Mouse (Mus musculus): ENCODE results near the gene Chst10. TPM values are rescaled to one million over a fixed set of nuclear protein-coding genes. Genes with fewer than 3 reads are reported as not detected.
A peak's percentile ranks its signal among the peaks of the same experiment; 100 is the strongest.

The Chst10 gene
- polyA plus RNA-seq, 1 experiment from 2014 or later: 4.9 TPM

DNA sequence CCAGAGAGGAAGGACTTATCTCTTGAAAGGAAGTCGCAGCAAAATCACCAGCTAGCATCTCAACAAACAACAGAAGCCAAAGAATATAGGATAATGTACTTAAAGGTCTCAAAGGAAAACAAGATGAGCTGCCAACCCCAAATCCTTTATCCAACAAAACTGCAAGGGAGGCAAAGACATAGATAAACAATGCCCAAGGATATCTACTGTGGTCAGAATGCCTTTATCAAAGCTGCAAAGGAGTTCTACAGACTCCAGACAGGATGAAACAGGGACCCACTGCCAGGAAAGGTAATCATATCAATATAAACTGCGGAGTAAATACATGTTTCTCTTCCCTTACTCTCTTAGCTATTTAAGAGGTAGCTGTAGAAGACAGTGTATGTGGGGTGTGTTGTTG lies 47.3 kb downstream of the Chst10 start:
- Histone ChIP-seq H3K9me3 (ENCODE audit: low read length) (no peaks in the 10 kb centered on the region), H3K4me2 (replicated peaks; ENCODE audit: low read depth, low read length) (no peak overlapping the region), H3K9ac (replicated peaks; ENCODE audit: low read length) (no peak overlapping the region), H3K4me1 (ENCODE audit: insufficient read depth, low read length) (no peaks in the 10 kb centered on the region), H3K27ac (ENCODE audit: low read length) (no peak overlapping the region), H3K36me3 (ENCODE audit: insufficient read depth, low read length) (no peaks in the 10 kb centered on the region), H3K4me3 (ENCODE audit: low read length) (no peak overlapping the region), H3K27me3 (ENCODE audit: insufficient read depth, low read length) (0 out of 2 replicates have a peak, but pooled peaks cover 2% of the 10 kb centered on the region)
- 92% methylated on average over 2 of the region's 2 CpGs for WGBS
- no peak for ATAC-seq (ENCODE audit: low FRiP score, low TSS enrichment)

DNA sequence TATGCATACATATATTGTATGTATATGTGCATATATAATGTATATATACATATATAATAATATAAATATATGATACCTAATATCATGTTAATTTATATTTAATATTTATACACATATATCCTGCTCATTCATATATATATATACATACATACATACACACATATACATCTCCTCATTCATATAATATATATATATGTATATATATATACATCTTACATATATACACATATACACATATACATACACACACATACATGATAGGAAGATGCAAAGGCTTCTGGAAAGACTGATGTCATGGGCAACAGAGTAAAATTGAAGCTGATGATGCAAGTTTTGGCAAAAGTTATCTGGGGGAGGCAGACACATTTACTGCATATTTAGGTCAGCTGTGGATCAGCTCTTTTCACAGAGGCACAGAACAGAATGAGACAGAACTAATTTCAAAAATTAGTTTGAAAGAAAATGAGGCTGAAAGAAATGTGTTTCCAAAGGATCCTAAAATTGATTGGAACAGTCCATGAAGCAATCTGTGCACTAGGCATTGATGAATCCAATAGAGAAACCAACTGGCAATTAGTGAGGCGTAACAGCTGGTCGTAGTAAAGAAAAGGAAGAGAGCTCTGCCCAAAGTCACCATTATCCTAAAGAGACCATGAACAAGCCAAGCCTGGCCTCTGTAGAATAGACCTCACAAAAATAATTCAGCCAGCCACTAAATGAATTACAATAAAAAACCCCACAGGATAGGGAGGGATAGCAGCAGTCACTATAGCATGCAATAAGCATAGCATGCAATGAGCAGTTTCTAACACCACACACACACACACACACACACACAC lies 49.3 kb downstream of the Chst10 start:
- Histone ChIP-seq H3K4me1 (ENCODE audit: insufficient read depth, low read length) (no peaks in the 10 kb centered on the region), H3K27ac (ENCODE audit: low read length) (no peak overlapping the region), H3K4me2 (replicated peaks; ENCODE audit: low read depth, low read length) (no peak overlapping the region), H3K4me3 (ENCODE audit: low read length) (no peak overlapping the region), H3K36me3 (ENCODE audit: insufficient read depth, low read length) (no peaks in the 10 kb centered on the region), H3K27me3 (ENCODE audit: insufficient read depth, low read length) (0 out of 2 replicates have a peak, but pooled peaks cover 2% of the 10 kb centered on the region), H3K9ac (replicated peaks; ENCODE audit: low read length) (no peak overlapping the region), H3K9me3 (ENCODE audit: low read length) (no peaks in the 10 kb centered on the region)
- WGBS: 63% methylated on average over 2 of the region's 2 CpGs
- ATAC-seq (ENCODE audit: low FRiP score, low TSS enrichment): no peak

DNA sequence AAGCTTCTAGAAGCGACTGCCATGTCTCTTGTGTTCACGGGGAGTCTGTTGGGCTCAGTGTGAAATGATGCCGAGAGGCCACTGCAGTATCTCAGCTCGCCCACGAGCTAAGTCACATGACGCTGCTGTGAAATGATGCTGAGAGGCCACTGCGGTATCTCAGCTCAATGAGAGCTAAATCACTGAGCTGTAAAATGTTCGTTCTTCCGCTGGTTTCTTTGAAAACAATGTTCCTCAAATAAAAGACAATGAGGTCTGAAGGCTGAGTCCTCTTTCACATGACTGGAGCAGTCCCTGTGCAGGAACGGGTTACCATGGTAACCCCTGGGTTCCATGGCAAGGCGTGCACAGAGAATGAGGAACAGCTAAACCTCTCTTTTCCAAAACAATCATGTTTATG lies 50.0 kb downstream of the Chst10 start:
- peak overlapping the region; percentile 14; the same call in 1 of the 2 replicates for H3K4me2 ChIP-seq (replicated peaks; ENCODE audit: low read depth, low read length)
- no peaks in the 10 kb centered on the region for H3K4me1 ChIP-seq (ENCODE audit: insufficient read depth, low read length)
- no peak overlapping the region for H3K4me3 ChIP-seq (ENCODE audit: low read length)
- 0 out of 2 replicates have a peak, but pooled peaks cover 2% of the 10 kb centered on the region for H3K27me3 ChIP-seq (ENCODE audit: insufficient read depth, low read length)
- ATAC-seq (ENCODE audit: low FRiP score, low TSS enrichment): no peak
- H3K9ac ChIP-seq (replicated peaks; ENCODE audit: low read length): no peak overlapping the region
- H3K36me3 ChIP-seq (ENCODE audit: insufficient read depth, low read length): no peaks in the 10 kb centered on the region
- no peaks in the 10 kb centered on the region for H3K9me3 ChIP-seq (ENCODE audit: low read length)
- 37% methylated on average over 11 of the region's 11 CpGs for WGBS
- H3K27ac ChIP-seq (ENCODE audit: low read length): no peak overlapping the region

DNA sequence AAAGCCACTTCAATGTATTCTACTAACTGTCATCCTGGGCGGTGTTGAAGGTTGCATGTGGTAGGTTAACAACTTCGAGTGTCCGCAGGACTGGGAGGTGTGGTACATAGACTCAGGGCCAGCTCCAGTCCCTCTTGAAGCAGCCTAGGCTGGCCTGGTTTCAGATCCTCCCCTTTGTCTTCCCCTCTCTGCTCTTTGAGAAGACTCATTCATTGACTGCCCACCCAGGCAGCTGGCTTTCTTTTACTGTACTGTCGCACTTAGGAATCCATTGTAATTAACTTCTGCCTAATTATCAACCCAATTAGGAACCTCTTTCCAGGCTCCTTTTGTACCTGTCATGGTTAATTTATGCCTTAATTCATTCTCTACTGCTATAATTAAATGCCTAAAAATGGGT lies 54.7 kb downstream of the Chst10 start:
- H3K9me3 ChIP-seq (ENCODE audit: low read length): no peaks in the 10 kb centered on the region
- ATAC-seq (ENCODE audit: low FRiP score, low TSS enrichment): no peak
- WGBS: 64% methylated on average over 4 of the region's 4 CpGs

DNA sequence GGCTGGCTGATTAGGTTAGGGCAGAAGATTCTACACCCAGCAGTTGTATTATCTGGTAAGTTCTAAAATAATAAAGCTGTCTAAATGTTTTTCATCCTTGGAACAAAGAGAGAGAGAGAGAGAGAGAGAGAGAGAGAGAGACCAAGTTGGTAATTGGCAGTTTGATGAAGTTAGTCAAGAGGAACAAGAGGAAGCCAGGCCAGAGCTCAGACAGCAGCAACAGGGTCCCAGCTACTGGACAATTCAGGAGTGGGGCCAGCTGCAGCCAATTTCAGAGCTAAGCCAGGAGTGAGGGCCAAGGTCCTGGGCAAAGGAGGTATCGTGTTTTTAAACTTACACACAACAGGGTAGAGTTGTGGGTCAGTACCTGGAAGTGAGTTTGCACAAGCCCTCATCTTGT lies 55.1 kb downstream of the Chst10 start:
- ATAC-seq (ENCODE audit: low FRiP score, low TSS enrichment): no peak
- no peaks in the 10 kb centered on the region for H3K4me1 ChIP-seq (ENCODE audit: insufficient read depth, low read length)
- no peaks in the 10 kb centered on the region for H3K36me3 ChIP-seq (ENCODE audit: insufficient read depth, low read length)
- peaks cover 7% of the 10 kb centered on the region; the same call in 1 of the 2 replicates for H3K27me3 ChIP-seq (ENCODE audit: insufficient read depth, low read length)
- no peak overlapping the region for H3K9ac ChIP-seq (replicated peaks; ENCODE audit: low read length)
- 84% methylated on average over 1 of the region's 1 CpGs for WGBS
- no peak overlapping the region for H3K4me2 ChIP-seq (replicated peaks; ENCODE audit: low read depth, low read length)
- H3K27ac ChIP-seq (ENCODE audit: low read length): no peak overlapping the region
- H3K4me3 ChIP-seq (ENCODE audit: low read length): no peak overlapping the region
- no peaks in the 10 kb centered on the region for H3K9me3 ChIP-seq (ENCODE audit: low read length)

More for the DNA sequence above, 54.7 kb downstream of the Chst10 start:
- 0 out of 2 replicates have a peak, but pooled peaks cover 3% of the 10 kb centered on the region for H3K27me3 ChIP-seq (ENCODE audit: insufficient read depth, low read length)
- H3K36me3 ChIP-seq (ENCODE audit: insufficient read depth, low read length): no peaks in the 10 kb centered on the region
- H3K4me3 ChIP-seq (ENCODE audit: low read length): no peak overlapping the region
- H3K27ac ChIP-seq (ENCODE audit: low read length): no peak overlapping the region
- no peaks in the 10 kb centered on the region for H3K4me1 ChIP-seq (ENCODE audit: insufficient read depth, low read length)
- H3K9ac ChIP-seq (replicated peaks; ENCODE audit: low read length): no peak overlapping the region
- H3K4me2 ChIP-seq (replicated peaks; ENCODE audit: low read depth, low read length): no peak overlapping the region

DNA sequence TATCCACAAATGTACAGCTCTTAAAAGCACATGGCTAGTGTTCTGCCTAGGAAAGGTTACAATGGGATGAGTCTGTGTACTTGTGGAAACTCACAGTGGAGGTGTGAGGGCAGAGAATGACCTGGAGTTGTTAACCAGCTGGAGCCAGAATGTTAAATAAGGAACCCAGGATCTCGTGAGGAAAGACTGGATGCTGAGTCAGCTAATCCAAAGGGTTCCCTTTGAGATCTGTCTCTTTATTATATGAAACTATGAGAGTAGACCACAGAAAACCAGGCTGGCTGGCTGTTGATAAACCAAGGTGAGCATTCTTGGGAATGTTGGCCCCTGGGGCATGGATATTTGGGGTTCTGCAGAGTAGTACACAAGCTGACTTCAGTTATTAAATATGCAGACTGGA lies 58.0 kb downstream of the Chst10 start:
- WGBS: 18% methylated on average over 1 of the region's 1 CpGs
- no peak overlapping the region for H3K27ac ChIP-seq (ENCODE audit: low read length)
- ATAC-seq (ENCODE audit: low FRiP score, low TSS enrichment): no peak
- no peak overlapping the region for H3K4me3 ChIP-seq (ENCODE audit: low read length)
- no peak overlapping the region for H3K4me2 ChIP-seq (replicated peaks; ENCODE audit: low read depth, low read length)
- H3K4me1 ChIP-seq (ENCODE audit: insufficient read depth, low read length): peaks cover 2% of the 10 kb centered on the region; the same call in 1 of the 2 replicates
- no peak overlapping the region for H3K9ac ChIP-seq (replicated peaks; ENCODE audit: low read length)
- no peaks in the 10 kb centered on the region for H3K36me3 ChIP-seq (ENCODE audit: insufficient read depth, low read length)
- peaks cover 27% of the 10 kb centered on the region for H3K27me3 ChIP-seq (ENCODE audit: insufficient read depth, low read length)
- no peaks in the 10 kb centered on the region for H3K9me3 ChIP-seq (ENCODE audit: low read length)

DNA sequence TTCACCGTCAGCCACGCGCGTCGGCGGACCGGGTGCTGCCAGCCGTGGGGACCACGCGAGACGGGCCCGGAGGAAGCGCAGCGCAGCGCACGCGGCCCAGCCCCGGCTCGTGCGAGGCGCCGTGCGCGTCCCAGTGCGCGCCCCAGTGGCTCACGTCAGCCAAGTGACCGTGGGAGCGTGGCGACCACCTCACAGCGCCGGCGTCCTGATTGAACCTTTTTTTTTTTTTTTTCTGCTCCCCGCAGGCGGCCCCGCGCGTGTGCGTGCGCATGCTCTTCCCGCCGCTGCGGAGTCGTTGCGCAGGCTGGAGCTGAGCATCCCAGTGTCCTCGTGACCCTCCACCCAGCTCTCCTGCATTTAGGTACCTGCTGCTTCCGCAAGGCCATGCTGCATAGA lies 61.5 kb downstream of the Chst10 start, which contains the start of gene Lonrf2:
Gene Lonrf2 (minus strand): TSS at position 235 of the 396 bp plus-strand sequence.
- no peaks in the 10 kb centered on the region for H3K36me3 ChIP-seq (ENCODE audit: insufficient read depth, low read length)
- peak within 1 kb of the TSS; percentile 70 for H3K4me3 ChIP-seq (ENCODE audit: low read length)
- peak within 1 kb of the TSS; percentile 96 for H3K4me2 ChIP-seq (replicated peaks; ENCODE audit: low read depth, low read length)
- H3K4me1 ChIP-seq (ENCODE audit: insufficient read depth, low read length): peaks cover 2% of the 10 kb centered on the region; the same call in 1 of the 2 replicates
- H3K9ac ChIP-seq (replicated peaks; ENCODE audit: low read length): peak within 1 kb of the TSS; percentile 86
- no peaks in the 10 kb centered on the region for H3K9me3 ChIP-seq (ENCODE audit: low read length)
- WGBS: under 1% methylated on average over 36 of the region's 47 CpGs
- ATAC-seq (ENCODE audit: low FRiP score, low TSS enrichment): peak; percentile 64; the same call in 1 of the 2 replicates
- H3K27me3 ChIP-seq (ENCODE audit: insufficient read depth, low read length): peaks cover 27% of the 10 kb centered on the region
- H3K27ac ChIP-seq (ENCODE audit: low read length): no peak within 1 kb of the TSS

DNA sequence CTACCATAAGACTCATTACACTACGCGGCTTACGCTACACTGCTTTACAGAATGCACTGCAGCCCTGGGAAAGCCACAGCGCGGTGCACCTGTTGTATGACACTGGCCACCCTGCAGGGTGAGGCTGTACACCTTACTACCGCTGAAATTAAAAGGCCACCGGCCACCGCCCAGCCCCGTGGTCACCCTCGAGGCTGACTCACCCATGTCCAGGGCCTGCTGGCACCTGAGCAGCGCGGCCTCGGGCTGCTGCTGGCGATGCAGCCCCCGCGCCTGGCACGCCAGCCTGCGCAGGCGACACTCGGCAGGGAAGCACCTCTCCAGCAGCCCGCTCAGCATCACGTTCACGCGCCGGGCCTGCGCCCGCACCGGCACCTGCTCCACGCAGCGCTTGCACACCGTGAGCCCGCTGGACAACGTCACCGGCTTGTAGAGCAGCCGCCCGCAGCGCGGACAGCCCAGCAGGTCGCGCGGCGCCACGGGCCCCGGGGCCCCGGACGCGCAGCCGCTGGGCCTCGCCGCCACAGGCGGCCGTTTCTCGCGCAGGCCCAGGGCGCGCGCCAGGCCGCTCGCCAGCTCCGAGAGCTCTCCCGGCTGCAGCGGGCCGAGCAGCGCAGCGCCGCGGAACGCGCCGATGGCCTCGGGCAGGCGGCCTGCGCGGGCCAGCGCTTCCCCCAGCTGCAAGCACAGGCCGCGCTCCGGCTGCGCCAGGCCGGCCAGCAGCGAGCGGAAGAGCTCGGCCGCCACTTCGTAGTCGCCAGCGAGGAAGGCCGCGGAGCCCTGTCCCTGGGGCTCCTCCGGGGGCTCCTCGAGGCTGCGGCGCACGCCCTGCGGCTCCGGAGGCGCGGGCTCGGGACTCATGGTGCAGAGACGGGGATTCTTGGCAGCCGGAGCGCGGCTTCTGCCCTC lies 62.1 kb downstream of the Chst10 start:
- peak; percentile 88 for ATAC-seq (ENCODE audit: low FRiP score, low TSS enrichment)
- Histone ChIP-seq H3K4me2 (replicated peaks; ENCODE audit: low read depth, low read length) (peak overlapping the region; percentile 96), H3K9me3 (ENCODE audit: low read length) (no peaks in the 10 kb centered on the region), H3K9ac (replicated peaks; ENCODE audit: low read length) (peak overlapping the region; percentile 86), H3K4me1 (ENCODE audit: insufficient read depth, low read length) (peaks cover 2% of the 10 kb centered on the region; the same call in 1 of the 2 replicates), H3K36me3 (ENCODE audit: insufficient read depth, low read length) (no peaks in the 10 kb centered on the region), H3K27ac (ENCODE audit: low read length) (no peak overlapping the region), H3K4me3 (ENCODE audit: low read length) (peak overlapping the region; percentile 70), H3K27me3 (ENCODE audit: insufficient read depth, low read length) (peaks cover 27% of the 10 kb centered on the region)
- WGBS: 1% methylated on average over 74 of the region's 103 CpGs

DNA sequence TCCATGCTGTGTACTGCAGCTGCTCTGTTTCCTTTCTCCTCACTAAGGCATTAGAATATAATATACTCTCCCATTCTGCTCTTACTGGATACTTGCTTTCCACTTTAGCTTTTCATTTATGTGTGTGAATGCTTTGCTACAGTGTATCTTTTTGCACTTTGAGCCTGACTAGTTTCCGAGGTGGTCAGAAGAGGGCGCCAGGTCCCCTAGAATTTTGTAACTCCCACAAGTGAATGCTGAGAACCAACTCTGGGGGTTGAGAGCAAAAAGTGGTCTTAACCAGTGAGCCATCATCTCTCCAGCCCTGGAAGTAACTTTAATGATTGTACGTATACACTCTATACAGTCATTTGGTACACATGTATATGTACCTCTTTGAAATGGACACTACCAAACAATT lies 63.1 kb downstream of the Chst10 start:
- Histone ChIP-seq H3K27ac (ENCODE audit: low read length) (no peak overlapping the region), H3K27me3 (ENCODE audit: insufficient read depth, low read length) (peaks cover 27% of the 10 kb centered on the region), H3K4me3 (ENCODE audit: low read length) (no peak overlapping the region), H3K4me2 (replicated peaks; ENCODE audit: low read depth, low read length) (no peak overlapping the region; the same call in 1 of the 2 replicates), H3K9ac (replicated peaks; ENCODE audit: low read length) (no peak overlapping the region), H3K36me3 (ENCODE audit: insufficient read depth, low read length) (no peaks in the 10 kb centered on the region), H3K4me1 (ENCODE audit: insufficient read depth, low read length) (peaks cover 2% of the 10 kb centered on the region; the same call in 1 of the 2 replicates), H3K9me3 (ENCODE audit: low read length) (no peaks in the 10 kb centered on the region)
- ATAC-seq (ENCODE audit: low FRiP score, low TSS enrichment): no peak
- 35% methylated on average over 3 of the region's 3 CpGs for WGBS
